Mouse (Mus musculus) adipocyte (in vitro differentiated cells): ENCODE measurements at regions not wholly inside any gene's neighbourhood (a gene's known extent, or its start where the extent isn't known, plus 50 kb on each side); places are given as distances from the start of the nearest gene placed in this dataset.
A peak's percentile ranks its signal among the peaks of the same experiment; 100 is the strongest.
"Not testable (repeated sequence)": the region's sequence is repeated elsewhere in the genome, so short reads cannot be mapped to it uniquely, and the experiment has no call there.

Experiments
- DNase-seq: peaks from one replicate; pipeline ENCODE4 v3.0.0-alpha.2; 2016; ENCODE audit warnings: low spot score

DNA sequence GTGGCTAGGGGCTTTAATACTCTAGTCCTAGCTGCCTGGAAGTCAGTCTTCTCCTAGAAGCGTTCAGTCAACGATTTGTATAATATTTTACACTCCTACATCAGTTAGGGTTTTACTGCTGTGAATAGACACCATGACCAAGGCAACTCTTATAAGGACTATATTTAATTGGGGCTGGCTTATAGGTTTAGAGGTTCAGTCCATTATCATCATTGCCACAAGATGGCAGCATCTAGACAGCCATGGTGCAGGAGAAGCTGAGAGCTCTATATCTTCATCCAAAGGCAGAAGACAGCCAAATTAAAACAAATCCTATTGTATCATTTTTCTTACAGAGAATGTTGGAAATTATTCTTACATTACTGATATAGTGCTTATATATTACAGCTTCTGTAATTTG is 167.0 kb upstream of the Ndn start:
- DNase-seq, result peak; percentile 43

DNA sequence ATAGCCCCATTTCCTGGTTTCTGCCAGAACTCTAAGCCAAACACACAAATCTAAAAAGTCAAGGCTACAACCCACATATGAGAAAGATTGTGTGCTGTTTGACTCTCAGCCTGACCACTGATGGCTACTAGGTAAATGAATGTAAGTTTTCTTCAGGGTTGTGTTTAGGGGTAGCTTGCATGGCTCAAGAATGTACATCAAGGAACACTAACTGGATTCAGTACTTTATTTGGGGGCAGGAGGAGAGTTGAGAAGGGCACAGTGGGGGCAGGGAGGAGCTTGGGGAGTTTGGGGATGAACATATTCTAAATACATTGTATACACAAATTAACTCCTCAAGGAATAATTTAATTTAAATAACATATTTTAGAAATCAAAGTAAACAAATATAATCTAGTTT is 137.8 kb upstream of the Ndn start:
- DNase-seq, result no peak

DNA sequence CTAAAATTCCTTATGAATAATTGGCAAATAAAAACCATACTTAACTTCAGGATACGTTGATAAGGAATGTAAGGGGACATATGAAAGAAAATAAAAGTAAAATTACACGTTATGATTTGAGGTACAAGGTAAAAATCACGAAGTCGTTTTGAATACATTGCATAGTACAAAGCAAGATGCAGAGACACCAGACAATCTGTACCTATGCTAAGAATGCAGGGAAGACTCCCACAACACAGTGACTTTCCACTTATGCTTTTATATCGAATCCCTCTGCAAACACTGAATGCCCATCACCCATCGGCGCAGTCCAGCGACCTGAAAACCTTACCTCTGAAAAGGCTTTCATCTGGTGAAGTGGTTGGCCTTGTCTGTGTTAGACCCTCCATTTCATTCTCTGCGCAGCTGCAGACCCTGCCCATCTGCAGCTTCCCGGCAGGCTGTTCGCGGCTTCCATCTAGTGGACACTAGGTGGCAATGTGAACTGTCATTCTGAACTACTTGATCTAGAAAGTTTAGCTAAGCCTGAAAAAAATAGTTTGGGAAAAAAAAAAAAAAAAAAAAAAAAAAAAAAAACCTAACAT is 137.2 kb upstream of the Ndn start:
- peak; percentile 50 for DNase-seq

DNA sequence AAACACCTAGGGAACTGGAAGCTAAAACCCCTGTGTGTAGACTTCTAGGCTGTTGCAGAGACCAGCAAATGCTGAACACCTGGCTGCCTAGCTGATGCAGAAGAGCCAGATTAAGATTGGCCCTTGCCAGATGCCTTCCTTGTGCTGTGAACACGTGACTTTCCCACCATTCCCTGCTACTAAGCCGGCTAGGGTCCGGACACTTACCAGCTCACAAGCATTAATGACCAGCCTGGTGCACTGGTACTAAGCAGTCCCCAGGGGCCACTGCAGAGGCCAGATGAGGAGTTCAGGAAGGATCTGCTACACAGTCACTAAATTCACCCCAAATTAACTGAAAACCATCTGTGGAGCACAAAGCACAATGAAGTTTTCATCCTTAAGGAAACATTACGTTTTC is 121.2 kb upstream of the Ndn start:
- no peak for DNase-seq

DNA sequence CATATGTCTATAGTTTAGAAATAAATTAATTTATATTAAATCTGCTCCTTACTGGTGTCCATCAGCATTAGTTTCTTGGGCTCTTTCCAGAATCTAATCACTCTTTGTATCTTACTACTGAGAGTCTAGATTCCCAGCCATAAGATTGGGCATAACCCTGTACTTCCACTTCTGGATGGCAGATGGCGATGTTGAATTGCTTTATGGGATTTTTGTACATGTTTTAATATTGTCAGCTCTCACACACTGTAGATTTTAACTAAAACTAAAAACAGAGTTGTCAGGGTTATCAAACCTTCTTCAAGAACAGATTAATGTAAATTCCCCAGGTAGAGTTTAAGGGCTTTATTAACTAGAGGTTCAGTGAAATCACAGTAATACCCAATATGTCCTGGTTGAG is 118.6 kb upstream of the Ndn start:
- peak; percentile 57 for DNase-seq

- no peak for DNase-seq
Observed at GRCm38 (mm10) chr7:62230713-62231112, 115.7 kb upstream of the Ndn start.

DNA sequence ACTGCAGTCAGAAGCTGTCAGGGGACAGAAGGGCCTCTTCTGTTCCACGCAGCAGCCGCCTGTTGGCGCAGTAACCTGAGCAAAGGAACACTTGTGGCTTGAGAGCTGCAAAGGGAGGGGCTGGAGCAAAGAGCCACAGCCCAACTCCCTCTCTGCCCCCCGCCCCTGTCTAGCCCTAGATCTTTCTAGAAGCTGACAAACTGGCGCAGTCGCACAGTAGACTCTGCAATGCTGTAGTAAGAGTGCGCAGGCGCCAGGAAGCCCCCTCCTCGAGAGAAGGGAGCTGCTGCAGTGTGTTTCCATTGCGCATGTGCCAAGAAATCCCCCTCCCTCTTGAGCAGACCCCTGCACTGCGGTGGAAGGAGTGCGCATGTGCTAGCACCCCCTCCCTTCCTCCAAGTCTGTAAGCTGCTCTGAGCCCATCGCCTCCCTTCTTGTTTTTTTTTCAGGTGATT is 115.2 kb upstream of the Ndn start:
- DNase-seq, result no peak

DNA sequence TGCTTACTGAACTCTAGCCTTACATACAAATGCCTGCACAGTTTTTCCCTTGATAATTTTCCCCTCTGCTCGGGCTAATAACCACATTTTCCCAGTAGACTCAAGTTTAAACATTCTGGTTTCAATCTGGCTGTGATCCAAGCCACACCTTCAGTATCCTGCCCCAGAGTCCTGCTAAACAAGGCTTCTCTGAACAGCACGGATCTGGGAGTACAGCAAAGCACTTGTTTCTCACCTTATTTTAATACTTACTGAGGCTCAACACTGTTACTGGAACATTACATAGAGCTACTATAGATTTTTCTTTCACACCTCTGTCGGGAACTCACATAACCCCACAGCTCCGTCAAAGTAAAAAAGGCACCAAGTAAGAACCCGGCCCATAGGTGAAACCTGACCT is 114.3 kb upstream of the Ndn start:
- peak; percentile 36 for DNase-seq

GRCm38 (mm10) chr7:62234037-62234436 is 112.3 kb upstream of the Ndn start:
- DNase-seq, result peak; percentile 20

GRCm38 (mm10) chr7:62235766-62236165 is 110.6 kb upstream of the Ndn start:
- DNase-seq, result no peak

- DNase-seq, result no peak
Observed at GRCm38 (mm10) chr7:62261688-62262114, 84.7 kb upstream of the Ndn start.

DNA sequence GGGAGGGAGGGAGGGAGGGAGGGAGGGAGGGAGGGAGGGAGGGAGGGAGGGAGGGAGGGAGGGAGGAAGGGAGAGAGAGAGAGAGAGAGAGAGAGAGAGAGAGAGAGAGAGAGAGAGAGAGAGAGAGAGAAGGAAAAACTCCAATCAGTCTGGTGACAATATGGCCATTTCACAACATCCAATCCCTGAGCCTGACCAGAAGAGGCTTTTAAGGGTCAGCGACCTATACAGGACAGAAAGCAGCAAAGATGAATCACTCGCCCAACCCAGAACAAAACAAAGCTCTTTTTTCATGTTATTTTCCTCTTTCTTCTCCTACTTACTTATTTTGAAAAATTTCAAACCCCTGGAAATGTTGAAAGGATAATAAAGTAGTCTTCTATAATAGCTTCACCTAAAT is 84.2 kb upstream of the Ndn start:
- not testable (repeated sequence) for DNase-seq

- peak; percentile 3 for DNase-seq
Observed at GRCm38 (mm10) chr7:62269156-62269855, 77.1 kb upstream of the Ndn start.

DNA sequence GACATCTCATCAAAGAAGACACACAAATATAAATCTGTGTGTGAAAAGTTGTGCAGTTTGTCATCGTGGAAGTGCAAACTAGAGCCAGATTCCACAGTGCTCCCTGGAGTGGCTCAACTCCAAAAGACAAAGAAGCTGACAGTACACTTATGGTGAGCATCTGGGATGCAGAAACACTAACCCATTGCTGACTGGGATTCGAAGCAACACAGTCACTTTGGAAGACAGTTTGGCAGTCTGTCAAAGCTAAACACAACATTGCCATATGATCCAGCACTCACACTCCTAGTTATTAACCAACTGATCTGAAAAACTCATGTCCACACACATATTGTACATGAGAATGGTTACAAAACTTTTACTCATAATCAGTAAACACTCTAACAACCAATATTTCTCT is 70.2 kb upstream of the Ndn start:
- no peak for DNase-seq

- no peak for DNase-seq
Observed at GRCm38 (mm10) chr7:62278492-62278891, 67.9 kb upstream of the Ndn start.

DNA sequence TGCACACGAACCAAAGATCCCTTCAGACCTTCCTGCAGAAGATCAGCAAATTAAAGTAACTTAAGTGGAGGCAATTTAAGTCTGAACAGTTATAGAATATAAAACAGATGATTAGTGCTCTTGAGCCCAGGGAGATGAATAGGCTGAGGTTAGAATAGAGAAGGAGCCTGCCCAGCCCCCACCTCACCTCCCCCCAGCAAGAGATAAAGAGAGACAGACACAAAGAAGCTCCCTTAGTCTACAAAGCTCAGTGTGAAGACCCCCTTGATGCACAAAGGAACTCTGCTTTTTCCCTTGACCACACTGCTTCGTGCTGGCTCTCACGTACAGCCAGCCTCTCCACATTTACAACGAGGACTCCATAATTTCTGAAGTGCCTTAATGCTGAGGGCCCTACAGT is 67.3 kb upstream of the Ndn start:
- no peak for DNase-seq
